In the genomic region with DNA sequence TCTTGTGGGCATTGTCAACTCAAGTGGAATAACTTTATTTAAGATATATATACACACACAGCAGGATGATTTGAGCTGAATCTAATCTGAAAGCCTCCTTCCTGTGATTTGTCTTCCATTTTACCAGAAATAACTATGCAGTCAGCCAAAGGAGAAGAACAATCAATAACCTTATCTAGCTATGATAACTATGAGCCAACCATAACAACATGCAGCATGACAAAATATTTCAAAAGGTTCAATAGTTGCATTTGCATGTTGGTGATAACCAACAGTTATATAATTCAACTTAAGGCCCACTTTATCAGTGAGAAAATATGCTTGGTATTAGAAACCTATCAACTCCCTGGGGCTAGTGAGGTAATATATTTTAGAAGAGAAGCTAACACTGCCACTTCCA, we compare ENCODE assay signal across 37 mouse cellular contexts. TPM values are rescaled to one million over a fixed set of nuclear protein-coding genes. Genes with fewer than 3 reads are reported as not detected.
"Had no signal": no experiment of that assay in that cellular context is flagged by ENCODE, and none has a peak within 500 bp of the region (broad histone marks: within the 10 kb centered on the region; RNA-seq: fewer than 3 reads in every experiment).

No protein-coding gene starts in this region.

- H3K4me2 ChIP-seq: heart, embryonic 11.5 days; heart, embryonic 12.5 days; heart, embryonic 13.5 days; heart, embryonic 15.5 days; hindbrain, embryonic 12.5 days; hindbrain, embryonic 13.5 days; hindbrain, embryonic 14.5 days; hindbrain, embryonic 15.5 days; intestine, embryonic 15.5 days; kidney, embryonic 15.5 days had no signal

- H3K36me3 ChIP-seq: heart, embryonic 10.5 days; heart, embryonic 12.5 days; heart, embryonic 13.5 days; heart, embryonic 15.5 days; hindbrain, embryonic 10.5 days; hindbrain, embryonic 12.5 days; hindbrain, embryonic 13.5 days; hindbrain, embryonic 15.5 days; intestine, embryonic 15.5 days; kidney, embryonic 15.5 days had no signal

- H3K4me3 ChIP-seq: heart, embryonic 10.5 days; heart, embryonic 12.5 days; heart, embryonic 13.5 days; heart, embryonic 15.5 days; hindbrain, embryonic 10.5 days; hindbrain, embryonic 12.5 days; hindbrain, embryonic 13.5 days; hindbrain, embryonic 15.5 days; intestine, embryonic 15.5 days; kidney, embryonic 15.5 days; layer of hippocampus, adult 2 months had no signal

- ATAC-seq: hindbrain, embryonic 16.5 days; hindbrain, postnatal 0 days; inflammation-experienced regulatory T-cells, adult 6 months; intestine, embryonic 15.5 days; intestine, embryonic 16.5 days; intestine, postnatal 0 days had no signal

- H3K9me3 ChIP-seq: heart, embryonic 10.5 days; heart, embryonic 13.5 days; heart, embryonic 15.5 days; hindbrain, embryonic 10.5 days; hindbrain, embryonic 12.5 days; hindbrain, embryonic 13.5 days; hindbrain, embryonic 15.5 days; intestine, embryonic 15.5 days; kidney, embryonic 15.5 days had no signal

- DNase-seq: heart, postnatal 10 days; heart, postnatal 14 days; heart, postnatal 36 days; heart, postnatal 4 days; kidney, adult 11 months; kidney, adult 18-20 months; kidney, adult 2 months; kidney, adult 8-10 months; kidney, adult 9 months; kidney, postnatal 10 days; kidney, postnatal 14 days; kidney, postnatal 25 days; kidney, postnatal 36 days; kidney, postnatal 4 days; layer of hippocampus, adult 9-11 months; layer of hippocampus, postnatal 36 days had no signal

- H3K27ac ChIP-seq: heart, embryonic 10.5 days; heart, embryonic 13.5 days; heart, embryonic 15.5 days; hindbrain, embryonic 10.5 days; hindbrain, embryonic 12.5 days; hindbrain, embryonic 13.5 days; hindbrain, embryonic 14.5 days; hindbrain, embryonic 15.5 days; hindbrain, postnatal 0 days; intestine, embryonic 15.5 days; kidney, embryonic 15.5 days; kidney, postnatal 0 days; layer of hippocampus, adult 2 months had no signal

- H3K27me3 ChIP-seq: heart, embryonic 12.5 days; heart, embryonic 13.5 days; heart, embryonic 15.5 days; hindbrain, embryonic 12.5 days; hindbrain, embryonic 13.5 days; hindbrain, embryonic 15.5 days; intestine, embryonic 15.5 days; kidney, embryonic 15.5 days had no signal

- H3K4me1 ChIP-seq: heart, embryonic 10.5 days; heart, embryonic 12.5 days; heart, embryonic 13.5 days; heart, embryonic 15.5 days; hindbrain, embryonic 10.5 days; hindbrain, embryonic 12.5 days; hindbrain, embryonic 13.5 days; hindbrain, embryonic 15.5 days; intestine, embryonic 15.5 days; kidney, embryonic 15.5 days had no signal

- H3K9ac ChIP-seq: heart, embryonic 12.5 days; heart, embryonic 13.5 days; heart, embryonic 15.5 days; hindbrain, embryonic 12.5 days; hindbrain, embryonic 13.5 days; hindbrain, embryonic 14.5 days; hindbrain, embryonic 15.5 days; intestine, embryonic 15.5 days; kidney, embryonic 15.5 days had no signal

RNA-seq across cellular contexts. Expression of a gene that starts 30.8 kb away (rescaled TPM):
- total RNA-seq: hematopoietic stem cell, adult 5-6 weeks had no signal
- polyA plus RNA-seq: kidney, embryonic 14.5 days; kidney, postnatal 0 days had no signal
